Mouse (Mus musculus): ENCODE measurements around the gene Kifap3. TPM values are rescaled to one million over a fixed set of nuclear protein-coding genes. Genes with fewer than 3 reads are reported as not detected.

The Kifap3 gene
- polyA plus RNA-seq, 1 experiment from 2014 or later = 74.6 TPM

DNA sequence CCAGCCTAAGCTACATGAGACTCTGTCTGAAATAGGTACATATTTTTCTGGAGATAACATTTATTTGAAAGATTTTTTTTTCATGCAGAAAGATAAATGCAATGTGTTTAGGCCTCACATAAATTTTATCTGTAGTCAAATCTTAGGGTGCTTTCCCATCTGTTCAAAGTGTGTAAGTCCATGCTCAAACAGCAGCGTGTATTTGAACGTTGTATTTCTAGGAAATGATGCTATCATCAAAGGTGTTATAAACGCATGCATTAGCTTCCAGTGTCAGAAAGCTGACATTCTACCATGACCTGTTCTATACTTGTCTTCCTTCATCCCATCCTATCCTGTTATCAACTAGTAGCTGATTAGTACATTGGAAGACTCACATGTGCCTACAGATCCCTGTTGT is 124.0 kb downstream of the Kifap3 start:
- Histone ChIP-seq H3K36me3 (no peaks in the 10 kb centered on the region), H3K9me3 (replicated peaks) (no peaks in the 10 kb centered on the region), H3K4me2 (replicated peaks) (no peak overlapping the region), H3K4me3 (no peak overlapping the region), H3K27ac (no peak overlapping the region), H3K9ac (no peak overlapping the region), H3K4me1 (no peaks in the 10 kb centered on the region), H3K27me3 (no peaks in the 10 kb centered on the region)
- WGBS = 92% methylated on average over 3 of the region's 3 CpGs
- ATAC-seq (ENCODE audit: low FRiP score) = no peak

DNA sequence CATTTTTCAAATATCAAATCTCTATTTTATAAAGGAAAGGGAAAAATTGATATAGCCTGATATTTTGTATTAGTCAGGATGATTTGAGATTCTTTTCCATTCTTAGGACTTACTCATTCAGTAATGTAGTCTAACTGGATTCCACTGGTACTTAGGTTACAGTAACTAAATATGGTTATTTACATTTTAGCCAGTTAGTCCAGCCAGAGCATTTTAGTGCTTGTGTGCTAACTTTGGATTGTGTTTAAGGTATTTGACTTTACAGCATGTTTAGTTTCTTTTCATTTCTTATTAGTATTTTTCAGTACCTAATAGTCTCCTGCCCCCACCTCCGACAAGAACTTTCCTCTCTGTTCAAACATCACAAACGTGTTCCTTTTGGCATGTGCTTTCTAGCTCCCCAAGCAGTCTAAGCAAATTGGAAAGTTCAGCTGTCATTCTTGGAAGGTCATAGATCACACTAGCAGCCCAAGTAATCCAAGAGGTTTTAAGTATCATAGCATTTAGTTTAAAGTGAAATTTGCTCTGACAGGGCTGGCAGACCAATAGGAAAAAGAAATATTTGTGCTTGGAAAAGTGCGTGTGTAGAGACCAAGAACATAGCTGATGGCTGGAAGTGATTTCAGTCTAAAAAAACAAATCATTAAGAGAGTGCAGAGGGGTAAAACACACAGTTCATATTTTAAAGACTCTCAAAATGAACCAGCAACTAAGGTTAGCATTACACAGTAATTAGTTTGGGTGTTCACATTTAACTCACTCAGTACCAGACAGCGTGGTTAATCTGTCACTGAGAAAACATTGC is 127.8 kb downstream of the Kifap3 start:
- no peak for ATAC-seq (ENCODE audit: low FRiP score)
- no peak overlapping the region for H3K9ac ChIP-seq
- no peaks in the 10 kb centered on the region for H3K36me3 ChIP-seq
- no peaks in the 10 kb centered on the region for H3K9me3 ChIP-seq (replicated peaks)
- 67% methylated on average over 4 of the region's 4 CpGs for WGBS
- no peaks in the 10 kb centered on the region for H3K4me1 ChIP-seq
- H3K27ac ChIP-seq = no peak overlapping the region
- no peaks in the 10 kb centered on the region for H3K27me3 ChIP-seq
- no peak overlapping the region for H3K4me3 ChIP-seq
- no peak overlapping the region for H3K4me2 ChIP-seq (replicated peaks)

DNA sequence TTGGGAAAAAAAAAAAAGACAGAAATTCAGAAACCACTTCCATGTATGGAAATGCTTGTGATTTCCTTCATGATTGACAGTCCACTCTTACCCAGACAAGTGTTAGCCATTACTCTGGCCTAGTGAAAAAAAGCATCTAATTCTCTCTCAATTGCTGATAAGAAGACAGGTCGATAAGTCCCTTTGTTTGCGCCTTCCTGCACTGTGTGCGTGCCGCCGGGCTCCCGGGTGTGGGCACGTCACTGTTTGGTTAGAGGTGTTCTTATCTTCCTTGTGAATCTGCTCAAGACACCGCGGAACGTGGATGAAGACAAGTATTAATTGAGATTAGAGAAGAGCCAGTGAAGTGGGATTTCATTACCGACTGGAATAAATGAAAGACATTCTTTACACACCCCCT is 129.0 kb downstream of the Kifap3 start:
- WGBS = 71% methylated on average over 11 of the region's 11 CpGs
- Histone ChIP-seq H3K4me1 (no peaks in the 10 kb centered on the region), H3K4me3 (no peak overlapping the region), H3K9me3 (replicated peaks) (no peaks in the 10 kb centered on the region), H3K27me3 (no peaks in the 10 kb centered on the region), H3K36me3 (no peaks in the 10 kb centered on the region), H3K27ac (no peak overlapping the region), H3K4me2 (replicated peaks) (no peak overlapping the region), H3K9ac (no peak overlapping the region)
- ATAC-seq (ENCODE audit: low FRiP score) = no peak

DNA sequence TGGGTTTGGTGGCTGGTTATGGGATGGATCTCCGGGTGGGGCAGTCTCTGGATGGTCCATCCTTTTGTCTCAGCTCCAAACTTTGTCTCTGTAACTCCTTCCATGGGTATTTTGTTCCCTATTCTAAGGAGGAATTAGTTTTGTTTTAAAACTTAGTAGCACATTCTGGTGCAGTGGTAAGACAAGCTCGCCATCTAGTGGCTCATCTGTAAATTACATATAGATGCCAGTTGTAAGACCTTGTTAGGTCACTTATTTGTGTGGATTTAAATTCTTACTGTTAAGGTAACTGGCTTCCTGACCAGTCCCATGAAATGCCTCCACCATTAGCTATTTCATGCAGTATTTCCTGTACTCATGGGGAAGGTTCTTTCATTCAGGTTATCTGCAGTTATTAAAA is 131.0 kb downstream of the Kifap3 start:
- H3K27me3 ChIP-seq = no peaks in the 10 kb centered on the region
- H3K36me3 ChIP-seq = no peaks in the 10 kb centered on the region
- no peak overlapping the region for H3K4me3 ChIP-seq
- 6% methylated on average over 2 of the region's 2 CpGs for WGBS
- 0 out of 2 replicates have a peak, but pooled peaks have one; percentile 38 for ATAC-seq (ENCODE audit: low FRiP score)
- H3K9me3 ChIP-seq (replicated peaks) = no peaks in the 10 kb centered on the region
- no peak overlapping the region for H3K9ac ChIP-seq
- H3K4me1 ChIP-seq = no peaks in the 10 kb centered on the region
- H3K4me2 ChIP-seq (replicated peaks) = no peak overlapping the region
- no peak overlapping the region for H3K27ac ChIP-seq

DNA sequence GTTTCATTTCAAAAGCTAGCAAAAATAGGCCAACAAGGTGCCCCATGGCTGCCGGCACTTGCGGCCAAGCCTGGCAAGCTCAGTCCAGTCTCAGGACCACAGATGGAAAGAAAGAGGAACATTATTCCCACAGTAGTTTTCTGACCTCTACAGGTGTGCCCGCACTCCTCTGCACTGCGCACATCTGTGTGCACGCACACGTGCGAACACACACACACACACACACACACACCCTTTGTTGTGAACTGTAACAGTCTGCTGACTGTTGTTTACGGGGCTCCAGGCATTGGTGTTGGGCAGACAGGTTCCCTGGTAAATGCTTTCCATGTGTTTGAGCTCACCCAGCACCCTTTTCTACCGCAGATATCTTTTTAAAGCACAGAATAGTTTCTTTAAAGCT is 131.4 kb downstream of the Kifap3 start:
- Histone ChIP-seq H3K9me3 (replicated peaks) (no peaks in the 10 kb centered on the region), H3K9ac (no peak overlapping the region), H3K27ac (no peak overlapping the region), H3K27me3 (no peaks in the 10 kb centered on the region), H3K36me3 (peaks cover 3% of the 10 kb centered on the region), H3K4me3 (no peak overlapping the region), H3K4me1 (no peaks in the 10 kb centered on the region), H3K4me2 (replicated peaks) (no peak overlapping the region)
- ATAC-seq (ENCODE audit: low FRiP score) = no peak; the same call in 1 of the 2 replicates
- 90% methylated on average over 9 of the region's 9 CpGs for whole genome bisulfite sequencing

DNA sequence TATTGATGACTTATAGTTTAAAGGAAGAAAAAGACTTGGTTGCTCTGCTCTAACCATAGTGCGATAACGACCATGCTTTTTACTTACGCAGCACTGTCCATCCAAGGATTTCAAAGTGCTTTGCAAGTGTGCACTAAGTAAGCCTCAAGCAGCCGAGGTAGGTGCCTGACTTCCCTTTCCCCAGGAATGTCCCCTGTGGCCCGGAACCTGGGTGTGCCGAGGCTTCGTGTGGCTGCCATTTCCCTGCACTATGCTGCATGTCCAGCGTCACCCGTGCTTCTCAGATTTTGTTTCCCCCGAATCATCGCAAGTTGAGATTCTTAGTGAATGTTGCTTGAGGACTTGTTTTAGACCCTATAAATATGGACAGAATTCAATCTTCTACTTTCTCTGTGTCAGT is 132.6 kb downstream of the Kifap3 start:
- 92% methylated on average over 11 of the region's 11 CpGs for WGBS
- no peak overlapping the region for H3K4me2 ChIP-seq (replicated peaks)
- H3K27me3 ChIP-seq = no peaks in the 10 kb centered on the region
- H3K36me3 ChIP-seq = peaks cover 14% of the 10 kb centered on the region
- no peaks in the 10 kb centered on the region for H3K4me1 ChIP-seq
- H3K4me3 ChIP-seq = no peak overlapping the region
- ATAC-seq (ENCODE audit: low FRiP score) = no peak
- H3K9ac ChIP-seq = no peak overlapping the region
- H3K9me3 ChIP-seq (replicated peaks) = no peaks in the 10 kb centered on the region
- no peak overlapping the region for H3K27ac ChIP-seq

DNA sequence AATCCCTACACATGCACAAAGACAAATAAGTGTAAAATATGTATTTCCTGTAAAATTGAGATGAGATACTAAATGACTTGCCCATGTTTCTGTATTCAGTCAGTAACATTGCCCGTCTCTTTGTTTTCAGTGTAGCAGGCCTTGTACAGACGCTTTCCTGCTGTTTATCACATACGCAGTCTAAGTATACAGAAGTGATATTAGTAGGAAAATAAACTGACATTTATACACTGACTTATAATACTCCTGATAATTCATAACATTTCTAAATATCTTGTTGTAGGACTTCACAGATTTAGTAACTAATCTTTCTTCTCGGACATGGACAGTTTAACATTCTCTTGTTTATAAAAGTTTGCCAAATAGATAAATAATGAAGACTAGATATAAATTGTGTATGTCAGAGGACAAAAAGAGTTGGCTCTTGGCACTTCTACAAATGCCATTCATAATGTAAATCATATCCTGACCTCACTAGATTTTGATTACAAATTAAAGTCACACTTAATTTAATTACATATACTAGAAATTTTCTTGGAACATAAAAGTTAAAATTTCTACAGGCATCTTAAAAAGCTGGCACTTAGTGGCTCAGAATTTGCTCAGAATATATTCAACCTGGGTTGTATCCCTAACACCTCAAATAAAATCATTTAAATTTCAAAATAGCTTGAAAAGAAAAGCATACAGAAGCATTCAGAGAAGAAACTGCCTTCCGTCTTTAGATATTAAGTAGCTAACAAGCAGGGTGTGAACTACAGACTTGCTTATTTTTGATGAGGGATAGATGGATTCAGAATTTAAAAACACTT is 138.2 kb downstream of the Kifap3 start:
- Histone ChIP-seq H3K27ac (no peak overlapping the region), H3K36me3 (peaks cover 17% of the 10 kb centered on the region), H3K9me3 (replicated peaks) (no peaks in the 10 kb centered on the region), H3K27me3 (no peaks in the 10 kb centered on the region), H3K4me3 (no peak overlapping the region), H3K9ac (no peak overlapping the region), H3K4me2 (replicated peaks) (no peak overlapping the region), H3K4me1 (no peaks in the 10 kb centered on the region)
- no peak for ATAC-seq (ENCODE audit: low FRiP score)
- 93% methylated on average over 5 of the region's 5 CpGs for WGBS

DNA sequence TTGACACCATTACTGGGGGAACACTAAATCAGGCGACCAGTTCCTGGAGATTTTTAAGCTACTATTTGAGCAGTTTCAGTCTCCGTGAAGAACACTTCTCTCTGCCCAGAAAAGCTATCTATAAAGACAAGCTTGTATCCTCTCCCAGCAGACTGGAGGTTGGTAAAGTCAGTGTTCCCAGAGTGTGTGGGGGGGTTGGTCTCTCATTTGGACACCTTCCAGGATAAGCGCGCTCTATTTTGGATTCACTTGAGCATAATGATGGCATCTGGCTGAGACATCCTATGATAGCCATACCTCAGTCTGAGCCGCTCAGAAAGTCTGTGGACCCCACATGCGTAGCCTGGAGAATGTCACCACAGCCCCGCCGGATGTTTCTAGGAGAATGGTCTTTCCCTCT is 144.7 kb downstream of the Kifap3 start:
- Histone ChIP-seq H3K27me3 (no peaks in the 10 kb centered on the region), H3K9ac (no peak overlapping the region), H3K27ac (no peak overlapping the region), H3K4me2 (replicated peaks) (no peak overlapping the region), H3K9me3 (replicated peaks) (no peaks in the 10 kb centered on the region), H3K4me1 (peaks cover 3% of the 10 kb centered on the region; the same call in 1 of the 2 replicates), H3K36me3 (no peaks in the 10 kb centered on the region), H3K4me3 (no peak overlapping the region)
- no peak for ATAC-seq (ENCODE audit: low FRiP score)
- WGBS = 89% methylated on average over 8 of the region's 8 CpGs

DNA sequence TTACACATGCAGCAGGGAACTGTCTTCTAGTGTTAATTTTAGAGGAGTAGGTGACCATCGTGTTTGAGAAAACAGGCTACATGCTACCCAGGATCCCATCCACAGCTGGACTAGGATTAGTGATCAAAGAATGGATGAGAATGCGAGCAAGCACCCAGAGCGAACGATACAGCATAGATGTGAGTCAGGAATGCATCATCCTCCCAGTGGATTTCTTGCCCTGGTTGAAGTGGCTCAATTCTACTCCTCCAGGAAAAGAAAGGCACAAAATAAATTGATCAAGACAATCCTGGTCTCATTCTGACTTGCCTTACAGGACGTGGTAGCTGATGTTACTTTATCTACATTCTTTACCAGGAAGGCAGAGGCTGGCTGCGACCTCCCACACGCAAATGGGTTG is 149.5 kb downstream of the Kifap3 start, which contains the start of gene Scyl3:
Scyl3 (plus strand) TSS at position 255 of the 400 bp plus-strand sequence.
- WGBS = 75% methylated on average over 7 of the region's 7 CpGs
- ATAC-seq (ENCODE audit: low FRiP score) = no peak

DNA sequence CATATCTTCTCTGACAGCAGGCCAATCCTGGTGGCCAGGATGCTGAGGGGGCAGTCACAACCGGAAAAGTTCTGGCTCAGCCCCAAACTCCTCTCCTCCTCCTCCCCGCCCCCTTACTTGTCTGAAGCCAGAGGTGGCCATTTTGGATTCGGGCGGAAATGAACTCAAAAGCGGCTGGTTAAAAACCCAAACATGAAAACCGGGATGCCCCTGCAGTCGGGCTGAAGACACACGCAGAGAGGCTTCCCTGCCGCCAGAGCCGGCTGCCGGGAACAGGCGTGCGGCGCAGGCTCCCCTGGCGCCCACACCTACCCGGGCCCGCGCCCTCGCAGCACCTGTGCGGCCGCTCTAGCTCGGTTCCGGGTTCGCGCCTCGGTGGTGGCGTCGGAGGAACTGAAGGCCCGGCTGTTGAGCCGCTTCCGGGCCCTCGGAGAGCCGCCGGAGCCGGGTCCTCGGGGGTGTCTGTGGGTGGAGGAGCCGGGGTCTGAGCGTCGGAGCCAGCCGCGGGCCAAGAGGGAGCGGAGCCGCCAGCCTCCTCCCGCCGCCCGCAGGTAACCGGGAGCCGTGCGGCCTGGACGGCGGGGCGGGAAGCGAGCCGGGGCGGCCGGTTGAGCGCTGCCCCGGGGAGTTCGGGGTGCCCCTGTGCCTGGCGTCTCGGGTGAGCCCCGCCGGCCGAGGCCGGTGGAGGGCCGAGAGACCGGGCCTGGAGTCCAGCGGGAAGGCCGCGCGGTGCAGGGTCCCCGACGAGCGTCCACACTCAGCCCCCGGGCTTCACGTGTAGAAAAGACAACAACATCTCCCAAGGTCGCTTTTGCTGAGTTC is 150.5 kb downstream of the Kifap3 start:
- H3K36me3 ChIP-seq = peaks cover 14% of the 10 kb centered on the region
- H3K4me1 ChIP-seq = peaks cover 12% of the 10 kb centered on the region
- under 1% methylated on average over 77 of the region's 77 CpGs for WGBS
- H3K27me3 ChIP-seq = no peaks in the 10 kb centered on the region
- H3K9ac ChIP-seq = peak overlapping the region; percentile 93
- H3K27ac ChIP-seq = peak overlapping the region; percentile 71
- H3K9me3 ChIP-seq (replicated peaks) = no peaks in the 10 kb centered on the region
- H3K4me2 ChIP-seq (replicated peaks) = peak overlapping the region; percentile 69
- peak overlapping the region; percentile 88 for H3K4me3 ChIP-seq
- peak; percentile 96 for ATAC-seq (ENCODE audit: low FRiP score)

More for the DNA sequence above, 149.5 kb downstream of the Kifap3 start, which contains the start of gene Scyl3:
- Histone ChIP-seq H3K4me2 (replicated peaks) (peak within 1 kb of the TSS; percentile 69), H3K4me1 (peaks cover 12% of the 10 kb centered on the region), H3K9me3 (replicated peaks) (no peaks in the 10 kb centered on the region), H3K36me3 (peaks cover 6% of the 10 kb centered on the region; the same call in 1 of the 2 replicates), H3K9ac (peak within 1 kb of the TSS; percentile 93), H3K27ac (peak within 1 kb of the TSS; percentile 71), H3K4me3 (peak within 1 kb of the TSS; percentile 88), H3K27me3 (no peaks in the 10 kb centered on the region)

DNA sequence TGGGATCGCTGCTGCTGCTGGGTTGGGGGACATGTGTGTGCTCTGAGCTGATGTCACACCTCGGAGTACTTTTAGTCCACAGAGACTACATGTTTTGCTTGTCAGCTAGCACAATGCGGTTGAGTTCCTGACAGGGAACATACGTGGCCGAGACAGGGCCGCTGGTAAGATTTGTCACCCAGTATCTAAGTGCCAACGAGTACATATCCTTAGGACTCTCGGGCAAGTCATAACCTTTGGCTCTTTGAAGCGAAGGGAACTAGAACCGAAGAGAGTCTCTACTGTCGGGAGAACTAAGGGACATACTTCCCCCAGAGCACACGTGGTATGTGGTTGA is 151.0 kb downstream of the Kifap3 start:
- Histone ChIP-seq H3K9ac (peak overlapping the region; percentile 93), H3K27ac (no peak overlapping the region), H3K27me3 (no peaks in the 10 kb centered on the region), H3K9me3 (replicated peaks) (no peaks in the 10 kb centered on the region), H3K4me2 (replicated peaks) (peak overlapping the region; percentile 69), H3K4me3 (peak overlapping the region; percentile 88), H3K4me1 (peaks cover 12% of the 10 kb centered on the region), H3K36me3 (peaks cover 19% of the 10 kb centered on the region)
- 6% methylated on average over 12 of the region's 12 CpGs for WGBS
- ATAC-seq (ENCODE audit: low FRiP score) = no peak

DNA sequence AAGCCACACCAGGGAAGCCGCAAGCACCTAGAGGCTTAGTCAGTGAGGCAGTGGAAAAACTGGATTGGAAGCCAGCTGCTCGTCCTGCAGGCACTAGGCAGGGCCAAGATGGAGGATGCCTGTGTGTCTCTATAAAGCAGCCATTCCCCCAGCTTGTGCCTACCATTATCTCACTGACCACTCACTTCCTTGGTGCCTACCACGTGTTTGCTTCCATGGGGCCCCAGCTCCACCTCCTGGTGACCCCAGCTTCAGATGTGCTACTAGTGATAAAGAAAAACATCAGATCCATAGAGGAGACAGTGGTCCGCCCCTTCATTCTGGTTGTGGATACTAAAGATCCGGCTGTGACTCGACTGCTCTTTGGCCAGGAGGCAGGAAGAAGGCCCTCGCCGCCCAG is 152.4 kb downstream of the Kifap3 start:
- no peak overlapping the region for H3K9ac ChIP-seq
- H3K9me3 ChIP-seq (replicated peaks) = no peaks in the 10 kb centered on the region
- H3K4me2 ChIP-seq (replicated peaks) = no peak overlapping the region
- peaks cover 12% of the 10 kb centered on the region for H3K4me1 ChIP-seq
- peaks cover 32% of the 10 kb centered on the region for H3K36me3 ChIP-seq
- H3K27me3 ChIP-seq = no peaks in the 10 kb centered on the region
- no peak overlapping the region for H3K4me3 ChIP-seq
- ATAC-seq (ENCODE audit: low FRiP score) = no peak
- WGBS = 79% methylated on average over 8 of the region's 8 CpGs
- no peak overlapping the region for H3K27ac ChIP-seq
